Mouse (Mus musculus) embryonic fibroblast, embryonic 13.5 days (primary cell): ENCODE measurements around the gene Cdkl3.

Experiments used
- CTCF ChIP-seq: IDR thresholded peaks from 2 replicates; pipeline ENCODE4 v1.5.1; 2011; ENCODE audit warnings: mild to moderate bottlenecking, control low read depth, low read length, moderate library complexity, borderline replicate concordance; ENCODE audit not compliant: insufficient read depth
- POLR2A ChIP-seq: IDR thresholded peaks from 2 replicates; pipeline ENCODE4 v1.6.1; 2011; ENCODE audit warnings: low read depth, mild to moderate bottlenecking, control low read depth, low read length, moderate library complexity

DNA sequence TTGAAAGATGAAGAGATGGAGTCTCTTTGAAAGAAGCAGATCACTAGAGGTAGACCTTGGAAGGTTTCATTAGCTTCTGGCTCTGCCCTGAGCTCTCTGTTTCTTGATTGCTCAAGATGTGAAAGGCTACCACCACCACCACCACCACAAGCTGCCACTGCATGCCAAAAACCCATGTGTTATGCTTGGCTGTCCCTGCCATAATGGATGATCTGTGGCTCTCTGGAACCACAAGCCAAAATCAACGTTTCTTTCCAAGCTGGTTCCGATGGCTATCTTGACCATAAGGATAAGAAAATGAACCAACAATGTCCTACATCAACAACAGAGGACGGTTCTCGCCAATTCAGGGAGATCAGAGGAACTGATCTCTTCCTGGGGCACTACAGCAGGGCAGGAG is 44.0 kb upstream of the Cdkl3 start:
- no peak for TF ChIP-seq CTCF
- TF ChIP-seq POLR2A = no peak
